In the genomic region with DNA sequence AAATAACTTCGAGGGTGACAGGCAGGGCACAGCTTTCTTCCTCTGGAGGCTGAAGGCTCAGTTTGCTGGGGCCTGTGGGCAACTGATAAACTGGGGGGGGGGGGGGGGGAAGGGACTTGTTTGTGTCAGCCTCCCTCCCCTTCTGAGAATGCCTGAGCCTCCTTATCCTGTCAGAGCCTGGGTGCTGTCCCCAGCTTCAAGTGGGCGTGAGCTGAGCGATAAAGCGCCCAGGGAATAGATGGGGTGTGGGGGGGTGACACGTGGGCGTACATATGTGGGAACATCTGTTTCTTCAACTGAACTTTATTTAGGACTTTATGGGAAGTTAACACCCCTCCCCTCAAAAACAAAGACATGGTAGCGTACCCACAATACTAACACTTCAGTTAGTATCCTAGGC, we compare ENCODE assay signal across 11 mouse cellular contexts. TPM values are rescaled to one million over a fixed set of nuclear protein-coding genes. Genes with fewer than 3 reads are reported as not detected.
DNase-seq lines count a peak whose midpoint lies in the region; TF ChIP-seq lines count a peak whose summit lies in the region.
"Had no signal": no experiment of that assay in that cellular context is flagged by ENCODE, and none has a peak within 500 bp of the region (broad histone marks: within the 10 kb centered on the region; RNA-seq: fewer than 3 reads in every experiment).

No protein-coding gene starts in this region.

- H3K27ac ChIP-seq in heart, embryonic 10.5 days = peak overlapping the region; percentile 94
- H3K27ac ChIP-seq in bone marrow, adult 2 months (ENCODE audit: control insufficient read depth, insufficient read depth, low read depth, low read length, poor library complexity) = peak overlapping the region; percentile 96; the same call in 1 of the 2 replicates
- H3K27ac ChIP-seq: embryonic facial prominence, embryonic 15.5 days had no signal

- H3K27me3 ChIP-seq in heart, embryonic 10.5 days (ENCODE audit: insufficient read depth, poor library complexity, severe bottlenecking) = peaks cover 5% of the 10 kb centered on the region; the same call in 1 of the 2 replicates

- TF ChIP-seq CTCF in bone marrow, adult 2 months (IDR thresholded peaks at IDR 0.05; ENCODE audit: control insufficient read depth, insufficient read depth, low read length) = no peak

- H3K4me3 ChIP-seq in heart, embryonic 10.5 days = peak overlapping the region; percentile 50; the same call in 1 of the 2 replicates
- no peak overlapping the region for H3K4me3 ChIP-seq in bone marrow, adult 2 months (replicated peaks; ENCODE audit: control insufficient read depth, low read depth, low read length)
- H3K4me3 ChIP-seq: embryonic facial prominence, embryonic 15.5 days had no signal

- 28% methylated on average over 7 of the region's 7 CpGs for WGBS in heart, embryonic 10.5 days
- WGBS in bone marrow, adult 2 months = 30% methylated on average over 7 of the region's 7 CpGs

- no peaks in the 10 kb centered on the region for H3K36me3 ChIP-seq in heart, embryonic 10.5 days
- H3K36me3 ChIP-seq: embryonic facial prominence, embryonic 15.5 days had no signal

- H3K9me3 ChIP-seq in heart, embryonic 10.5 days = no peaks in the 10 kb centered on the region
- H3K9me3 ChIP-seq: embryonic facial prominence, embryonic 15.5 days had no signal

- intact Hi-C loops in heart, postnatal 36 days (cut with DNase I) = no loop called here

- peak; percentile 96 for DNase-seq in heart, embryonic 10.5 days (ENCODE audit: low spot score)
- DNase-seq in heart, postnatal 36 days = no peak
- peak; percentile 53 for DNase-seq in induced T-regulatory cell, adult 2 months (ENCODE audit: low read depth)
- DNase-seq in spleen, postnatal 36 days (ENCODE audit: low spot score in 2 of 2) = peak; percentile 62 to 81
- DNase-seq in urinary bladder, adult 2 months (ENCODE audit: low spot score) = no peak
- no peak for DNase-seq in retina, postnatal 1 day
- DNase-seq in right cerebral cortex, postnatal 4 days = no peak

- TF ChIP-seq POLR2A in bone marrow, adult 2 months (IDR thresholded peaks at IDR 0.05; ENCODE audit: borderline replicate concordance, control insufficient read depth, low read depth, low read length) = no peak

- peaks cover 67% of the 10 kb centered on the region for H3K4me1 ChIP-seq in heart, embryonic 10.5 days
- peaks cover 2% of the 10 kb centered on the region; the same call in 1 of the 2 replicates for H3K4me1 ChIP-seq in bone marrow, adult 2 months (ENCODE audit: control insufficient read depth, insufficient read depth, low read length)

RNA-seq across cellular contexts. Expression of a gene that starts 2.3 kb away (rescaled TPM):
- polyA plus RNA-seq in heart, embryonic 10.5 days (2016; fragmentation: Nextera tagmentation; extraction: Ambion mirVana) = 73.5 and 78.8 TPM in 2 replicates
- total RNA-seq in heart, postnatal 36 days (2021) = 100 to 1,000 TPM; 144 to 148 TPM
- 298 and 306 TPM in 2 replicates for polyA plus RNA-seq in bone marrow, adult 2 months (2011; ENCODE audit: insufficient read depth, insufficient read length, low replicate concordance, missing spikeins)
- polyA plus RNA-seq in urinary bladder, adult 2 months (2012; rRNA removed) = 61.2 and 66.1 TPM in 2 replicates

RNA-seq across cellular contexts. Expression of a gene that starts 2.9 kb away (rescaled TPM):
- polyA plus RNA-seq in heart, embryonic 10.5 days (2016; fragmentation: Nextera tagmentation; extraction: Ambion mirVana) = 0.10 TPM in 1 of 2 replicates, not detected in the other
- under 1 TPM in 1 of 2 experiments, not detected in 1; 0.11 TPM for total RNA-seq in heart, postnatal 36 days (2021)
- polyA plus RNA-seq in bone marrow, adult 2 months (2011; ENCODE audit: insufficient read depth, insufficient read length, low replicate concordance, missing spikeins) = 0.65 and 0.70 TPM in 2 replicates
- polyA plus RNA-seq in urinary bladder, adult 2 months (2012; rRNA removed) = 0.32 and 0.39 TPM in 2 replicates
- polyA plus RNA-seq: neural tube, embryonic 14.5 days; testis, adult 2 months had no signal

Comparison
In these comparisons a context has a peak if more than half of its experiments do, and no peak if none do; other contexts are left out.
1. DNase-seq: peak in heart, embryonic 10.5 days (single experiment), induced T-regulatory cell, adult 2 months (single experiment) and spleen, postnatal 36 days (2 of 2); none in heart, postnatal 36 days (0 of 2), urinary bladder, adult 2 months (single experiment), retina, postnatal 1 day (single experiment) and right cerebral cortex, postnatal 4 days (single experiment).